Mouse (Mus musculus) adrenal gland, postnatal 36 days (tissue): ENCODE measurements at regions not wholly inside any gene's neighbourhood (a gene's known extent, or its start where the extent isn't known, plus 50 kb on each side); places are given as distances from the start of the nearest gene placed in this dataset.
"Not testable (repeated sequence)": the region's sequence is repeated elsewhere in the genome, so short reads cannot be mapped to it uniquely, and the experiment has no call there.

Experiments
- DNase-seq, 2 experiments: peaks; one replicate each; pipeline ENCODE4 v3.0.0; 2021; ENCODE audit warnings: mixed read lengths in 1 of 2

DNA sequence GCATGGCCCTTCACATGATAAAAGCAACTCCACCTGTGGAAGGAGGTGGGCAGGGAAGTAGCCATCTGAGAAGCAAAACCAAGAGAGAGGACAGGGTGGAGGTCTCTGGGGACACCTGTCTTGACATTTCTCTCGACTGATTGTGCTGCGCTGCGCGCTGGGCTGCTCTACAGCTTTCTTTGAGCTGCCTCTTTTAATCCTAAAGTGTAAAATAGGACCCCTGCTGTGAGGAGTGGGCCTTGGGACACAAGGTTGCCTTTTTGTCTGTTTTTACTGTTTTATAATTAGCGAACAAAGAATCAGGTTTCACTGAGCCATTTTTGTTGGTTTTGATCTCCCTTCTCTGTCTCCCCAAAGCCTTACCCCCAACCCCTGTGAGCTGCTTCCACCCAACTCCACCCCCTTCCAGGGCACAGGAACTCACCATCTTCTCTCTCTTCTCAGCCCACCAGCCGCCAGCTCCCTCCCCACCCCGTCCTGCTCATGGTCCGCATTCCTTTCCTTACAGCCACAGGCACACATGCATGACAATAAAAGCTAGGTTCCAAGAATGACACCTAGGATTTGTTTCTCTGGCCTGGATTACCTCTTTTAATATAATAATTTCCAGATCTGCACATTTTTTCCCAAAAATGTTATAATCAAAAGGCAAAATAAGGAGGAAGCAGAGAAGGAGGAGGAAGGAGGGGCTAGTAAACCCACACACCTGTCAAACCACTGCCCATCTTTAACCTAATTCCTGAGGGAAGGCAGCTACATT lies 57.3 kb downstream of the Cbln4 start:
- no peak for DNase-seq

- DNase-seq, result peak; percentile 62 to 78
Observed at GRCm38 (mm10) chr2:171969311-171969905, 73.9 kb downstream of the Cbln4 start.

DNA sequence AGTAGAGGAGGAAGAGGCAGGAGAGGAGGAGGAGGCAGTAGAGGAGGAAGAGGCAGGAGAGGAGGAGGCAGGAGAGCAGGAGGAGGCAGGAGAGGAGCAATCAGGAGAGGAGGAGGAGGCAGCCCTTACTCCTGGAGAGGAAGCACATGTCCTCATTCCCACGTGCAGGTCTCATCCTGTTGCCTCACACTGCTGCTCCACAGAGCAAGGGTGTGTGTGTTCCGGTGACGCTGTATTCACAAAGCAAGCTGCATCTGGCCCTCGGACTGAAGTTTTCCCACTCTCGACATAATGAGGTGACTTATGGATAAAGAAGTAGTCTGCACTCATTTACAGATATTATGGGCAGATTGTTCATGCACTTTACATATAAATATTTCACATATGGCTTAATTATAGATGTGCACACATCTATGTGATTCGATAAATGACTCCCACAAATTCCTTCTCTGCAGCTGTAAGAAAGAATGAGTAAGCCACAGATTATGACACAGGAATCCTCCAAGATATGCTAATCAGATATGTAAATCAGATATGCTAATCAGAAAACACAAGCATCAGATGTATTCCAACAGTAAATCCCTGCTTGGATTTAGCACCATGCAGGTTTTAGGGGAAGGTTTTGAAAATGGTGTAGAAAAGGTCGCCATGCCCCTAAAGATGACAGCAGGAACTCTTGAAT lies 96.6 kb downstream of the Cbln4 start:
- no peak for DNase-seq

DNA sequence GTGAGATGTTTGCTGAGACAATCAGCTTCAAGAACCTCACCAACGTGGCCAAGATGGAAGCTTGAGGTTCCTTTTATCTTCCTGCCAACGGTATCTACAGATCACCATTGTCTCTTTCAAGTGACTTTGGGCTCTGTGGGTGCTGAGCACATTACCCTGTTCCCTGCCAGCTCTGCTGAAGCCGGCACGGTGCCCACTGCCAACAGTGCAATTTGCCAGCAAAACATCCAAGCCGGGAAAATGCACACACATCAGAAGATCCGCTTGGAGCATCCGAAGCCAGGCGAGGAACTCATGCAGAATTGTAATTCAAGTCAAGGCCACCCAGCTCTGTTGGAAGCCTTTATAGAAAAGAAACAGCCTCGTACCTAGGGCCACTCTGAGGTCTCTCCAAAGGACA lies 100.6 kb downstream of the Cbln4 start:
- peak in 1 of 2 experiments; percentile 8 for DNase-seq

GRCm38 (mm10) chr2:171935646-171936325 lies 107.5 kb downstream of the Cbln4 start:
- no peak for DNase-seq

GRCm38 (mm10) chr2:171920960-171921359 lies 122.3 kb downstream of the Cbln4 start:
- no peak for DNase-seq

GRCm38 (mm10) chr2:171887306-171887705 lies 156.0 kb downstream of the Cbln4 start:
- no peak for DNase-seq

- not testable (repeated sequence) for DNase-seq
Observed at GRCm38 (mm10) chr2:171879238-171879960, 163.9 kb downstream of the Cbln4 start.

DNA sequence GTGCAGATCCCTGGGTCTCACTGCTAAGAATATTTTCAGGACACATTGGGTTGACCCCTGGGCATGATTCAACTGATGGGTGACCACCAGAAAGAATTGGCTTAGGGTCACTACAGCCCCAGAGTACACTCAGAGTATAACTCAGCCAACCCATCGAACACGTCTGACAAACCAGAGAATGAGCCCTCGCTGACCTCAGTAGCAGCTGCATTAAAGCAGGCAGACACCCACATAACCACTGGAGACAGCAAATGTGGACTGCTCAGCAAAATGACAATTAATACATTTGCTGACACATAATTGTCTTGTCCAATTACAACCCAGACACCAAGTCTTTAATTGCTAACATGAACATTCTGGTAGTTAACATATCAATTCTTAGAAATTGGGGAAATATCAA lies 175.7 kb downstream of the Cbln4 start:
- DNase-seq, result no peak

- DNase-seq, result peak in 1 of 2 experiments; percentile 5
Observed at GRCm38 (mm10) chr2:171864376-171864965, 178.8 kb downstream of the Cbln4 start.

DNA sequence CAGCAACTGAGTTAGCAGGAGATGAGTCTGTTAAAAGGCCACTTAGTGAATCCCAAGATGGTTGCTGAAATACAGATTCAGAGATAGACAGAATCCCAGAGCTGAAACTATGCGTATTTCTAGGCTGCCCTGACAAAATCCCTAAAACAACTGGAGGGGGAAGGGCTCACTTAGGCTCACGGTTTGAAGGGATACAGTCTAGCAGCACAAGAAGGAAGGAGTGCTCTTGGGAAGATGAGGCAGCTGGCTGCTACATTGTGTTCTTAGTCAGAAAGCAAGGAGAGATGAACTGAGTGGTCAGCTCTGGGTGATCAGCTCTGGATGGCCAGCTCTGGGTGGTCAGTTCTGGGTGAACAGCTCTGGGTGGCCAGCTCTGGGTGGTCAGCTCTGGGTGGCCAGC lies 180.6 kb downstream of the Cbln4 start:
- DNase-seq, result no peak

GRCm38 (mm10) chr2:171858894-171859293 lies 184.4 kb downstream of the Cbln4 start:
- DNase-seq, result no peak

GRCm38 (mm10) chr2:171856491-171856890 lies 186.8 kb downstream of the Cbln4 start:
- no peak for DNase-seq

GRCm38 (mm10) chr2:171846826-171847492 lies 196.3 kb downstream of the Cbln4 start:
- DNase-seq, result no peak

- DNase-seq, result no peak
Observed at GRCm38 (mm10) chr2:171840058-171840713, 203.1 kb downstream of the Cbln4 start.

DNA sequence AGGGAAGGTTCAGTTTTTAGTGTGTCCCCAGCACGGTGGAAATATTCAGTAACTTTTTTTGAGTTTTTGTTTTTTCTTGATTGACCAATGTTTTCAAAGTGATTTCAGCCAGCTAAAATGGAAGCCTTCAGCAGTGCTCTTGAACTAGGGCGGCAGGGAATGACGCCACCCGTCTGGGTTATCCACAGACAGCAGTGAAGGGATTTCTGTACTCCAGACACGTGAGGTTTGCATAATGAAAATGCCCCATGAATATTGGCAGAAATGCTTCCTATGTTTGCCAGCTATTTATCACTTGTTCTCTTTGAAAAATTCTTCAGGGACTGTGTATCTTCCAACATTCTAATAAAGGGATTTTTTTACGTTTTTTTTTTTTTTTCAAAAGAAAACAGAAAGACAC lies 221.1 kb downstream of the Cbln4 start:
- no peak for DNase-seq

- no peak for DNase-seq
Observed at GRCm38 (mm10) chr2:171818504-171818903, 224.8 kb downstream of the Cbln4 start.

DNA sequence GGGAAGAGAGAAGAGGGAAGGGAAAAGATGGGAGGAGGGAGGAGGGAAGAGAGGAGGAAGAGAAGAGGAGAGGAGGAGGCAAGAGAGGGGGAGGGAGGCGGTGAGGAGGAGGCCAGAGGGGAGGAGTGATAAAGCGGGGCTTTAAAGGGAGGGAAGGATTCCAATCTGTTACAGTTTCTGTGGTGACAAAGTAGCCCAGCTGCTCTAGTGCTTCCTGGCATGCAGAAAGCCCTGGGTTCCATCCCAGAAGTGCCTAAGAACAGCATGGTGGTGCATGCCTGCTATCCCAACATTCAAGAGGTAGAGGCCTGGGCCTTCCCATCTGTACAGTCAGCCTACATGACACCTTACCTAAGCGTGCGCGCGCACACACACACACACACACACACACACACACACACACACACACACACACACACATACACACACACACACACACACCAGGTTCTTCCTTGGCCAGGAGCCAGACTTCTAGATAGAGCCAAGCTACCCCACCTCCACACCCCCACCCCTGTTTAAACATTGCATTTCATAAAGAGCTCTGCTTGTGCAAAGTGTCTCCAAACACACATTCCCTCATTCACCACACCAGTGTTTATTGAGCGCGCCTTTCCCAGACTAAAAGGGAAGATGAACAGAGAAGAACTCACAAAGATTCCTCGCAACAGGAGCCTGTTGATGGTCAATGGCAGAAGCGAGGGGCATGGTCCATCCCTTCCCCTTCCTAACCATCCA lies 226.4 kb downstream of the Cbln4 start:
- DNase-seq, result no peak

DNA sequence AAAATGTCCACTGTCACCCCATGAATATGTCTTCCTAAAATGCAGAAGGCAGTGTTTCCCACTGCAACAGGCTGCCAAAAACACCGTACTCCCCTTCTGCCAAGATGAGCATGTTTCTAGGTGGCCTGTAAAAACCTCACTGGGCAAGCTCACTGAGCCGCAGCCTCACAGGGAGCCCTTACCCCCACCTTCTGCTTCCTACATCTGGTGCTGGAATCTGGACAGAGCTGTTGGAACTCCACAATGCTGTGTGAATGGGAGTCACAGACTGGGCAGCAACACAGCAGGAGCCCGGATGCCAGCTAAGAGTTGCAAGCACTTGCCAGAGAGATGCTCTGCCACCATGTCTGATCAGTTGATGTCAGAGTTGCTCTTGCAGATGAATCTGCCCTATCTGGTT lies 230.6 kb downstream of the Cbln4 start:
- DNase-seq, result no peak

- peak in 1 of 2 experiments; percentile 3 for DNase-seq
Observed at GRCm38 (mm10) chr2:171805376-171805775, 237.9 kb downstream of the Cbln4 start.
